Mouse (Mus musculus) kidney, adult 2 months (tissue): ENCODE results near the gene Rangap1. TPM values are rescaled to one million over a fixed set of nuclear protein-coding genes. Genes with fewer than 3 reads are reported as not detected.

Source experiments
- DNase-seq: peaks from one replicate; pipeline ENCODE4 v3.0.0; 2021
- H3K27ac ChIP-seq: fragments of 200-500 bp; 2 replicates; pipeline ENCODE4 v1.5.1; 2012; ENCODE audit warnings: low read depth, low read length, control low read depth, inconsistent platforms; ENCODE audit not compliant: insufficient read depth
- H3K27me3 ChIP-seq: fragments of 200-500 bp; replicated peaks from 2 replicates; pipeline ENCODE4 v1.6.1; 2012; ENCODE audit warnings: mild to moderate bottlenecking, moderate library complexity, low read length, inconsistent platforms; ENCODE audit not compliant: control insufficient read depth, insufficient read depth
- H3K36me3 ChIP-seq: fragments of 200-500 bp; 2 replicates; pipeline ENCODE4 v1.6.1; 2012; ENCODE audit warnings: mild to moderate bottlenecking, moderate library complexity, low read length, inconsistent platforms; ENCODE audit not compliant: control insufficient read depth, insufficient read depth
- H3K4me1 ChIP-seq: fragments of 200-500 bp; 2 replicates; pipeline ENCODE4 v1.6.1; 2011; ENCODE audit warnings: low read length; ENCODE audit not compliant: control insufficient read depth, insufficient read depth
- H3K4me3 ChIP-seq: fragments of 200-500 bp; 2 replicates; pipeline ENCODE4 v1.5.1; 2011; ENCODE audit warnings: mild to moderate bottlenecking, low read depth, low read length, control low read depth; ENCODE audit not compliant: insufficient read depth
- CTCF ChIP-seq: fragments of 200-500 bp; conservative IDR thresholded peaks from 2 replicates; pipeline ENCODE4 v1.5.1; 2011; ENCODE audit warnings: low read depth, mild to moderate bottlenecking, control low read depth, low read length, moderate library complexity, mixed read lengths; ENCODE audit not compliant: insufficient read depth, insufficient read length
- POLR2A ChIP-seq: fragments of 200-500 bp; IDR thresholded peaks from one replicate; pipeline ENCODE4 v1.6.1; 2011; ENCODE audit warnings: low read depth, low read length, control low read depth
- WGBS: fragments of 180-500 bp; shearing (Covaris S2); methylation state at CpG from one replicate; pipeline ENCODE4 v1.1.7; 2018; 5-methylcytosine and 5-hydroxymethylcytosine counted together
- polyA plus RNA-seq: library from polyadenylated mRNA; depleted of rRNA; stranded (reverse); fragments of >200 nt; gene quantifications from 2 replicates; pipeline ENCODE4 v1.2.3, GENCODE M21; 2012; rRNA removed

Rangap1 gene
- polyA plus RNA-seq, 1 experiment = 25.8 TPM

DNA sequence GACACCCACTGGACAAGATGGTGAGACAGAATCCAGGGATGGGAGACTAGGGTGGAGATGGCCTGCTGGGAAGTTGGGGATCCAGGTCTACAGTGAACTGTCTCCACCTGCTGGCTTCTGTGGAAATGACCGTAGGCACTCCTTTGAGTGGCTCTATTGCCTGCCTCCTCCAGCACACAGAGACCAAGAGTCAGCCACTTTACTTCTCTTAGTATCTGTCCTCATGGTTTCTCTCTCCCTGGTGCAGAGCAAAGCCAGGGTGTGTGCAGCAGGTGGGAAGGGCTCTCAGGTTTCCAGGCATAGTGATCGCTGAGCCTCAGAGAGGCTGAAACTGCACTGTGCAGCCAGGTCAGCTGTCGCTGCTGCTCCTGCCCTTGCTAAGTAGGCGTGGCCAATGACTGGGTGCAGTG is 75.1 kb downstream of the Rangap1 start:
- H3K27me3 ChIP-seq = no peaks in the 10 kb centered on the region
- TF ChIP-seq CTCF (peak; percentile 72), POLR2A (no peak)
- no peak overlapping the region for H3K27ac ChIP-seq
- H3K4me1 ChIP-seq = no peaks in the 10 kb centered on the region
- peaks cover 2% of the 10 kb centered on the region; the same call in 1 of the 2 replicates for H3K36me3 ChIP-seq
- WGBS = 61% methylated on average over 4 of the region's 4 CpGs
- peak; percentile 57 for DNase-seq
- no peak overlapping the region for H3K4me3 ChIP-seq

DNA sequence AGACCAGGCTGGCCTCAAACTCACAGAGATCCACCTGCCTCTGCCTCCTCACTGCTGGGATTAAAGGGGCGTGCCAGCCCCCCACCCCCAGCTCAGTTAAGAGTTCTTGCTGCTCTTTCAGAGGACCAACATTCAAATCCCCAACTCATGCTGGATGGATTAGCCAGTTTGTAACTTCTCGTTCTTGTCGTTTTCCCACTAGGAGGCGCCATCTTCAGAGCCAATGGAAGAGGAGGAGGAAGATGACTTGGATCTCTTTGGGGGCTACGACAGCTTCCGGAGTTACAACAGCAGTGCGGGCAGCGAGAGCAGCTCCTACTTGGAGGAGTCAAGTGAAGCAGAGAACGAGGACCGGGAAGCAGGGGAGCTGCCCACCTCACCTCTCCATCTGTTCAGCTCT is 78.4 kb downstream of the Rangap1 start:
- Histone ChIP-seq H3K4me1 (peaks cover 2% of the 10 kb centered on the region; the same call in 1 of the 2 replicates), H3K27me3 (no peaks in the 10 kb centered on the region), H3K27ac (no peak overlapping the region), H3K36me3 (peaks cover 2% of the 10 kb centered on the region; the same call in 1 of the 2 replicates), H3K4me3 (no peak overlapping the region)
- 90% methylated on average over 10 of the region's 10 CpGs for WGBS
- no peak for DNase-seq
- TF ChIP-seq POLR2A (no peak), CTCF (0 out of 2 replicates have a peak, but pooled peaks have one; percentile 13)

DNA sequence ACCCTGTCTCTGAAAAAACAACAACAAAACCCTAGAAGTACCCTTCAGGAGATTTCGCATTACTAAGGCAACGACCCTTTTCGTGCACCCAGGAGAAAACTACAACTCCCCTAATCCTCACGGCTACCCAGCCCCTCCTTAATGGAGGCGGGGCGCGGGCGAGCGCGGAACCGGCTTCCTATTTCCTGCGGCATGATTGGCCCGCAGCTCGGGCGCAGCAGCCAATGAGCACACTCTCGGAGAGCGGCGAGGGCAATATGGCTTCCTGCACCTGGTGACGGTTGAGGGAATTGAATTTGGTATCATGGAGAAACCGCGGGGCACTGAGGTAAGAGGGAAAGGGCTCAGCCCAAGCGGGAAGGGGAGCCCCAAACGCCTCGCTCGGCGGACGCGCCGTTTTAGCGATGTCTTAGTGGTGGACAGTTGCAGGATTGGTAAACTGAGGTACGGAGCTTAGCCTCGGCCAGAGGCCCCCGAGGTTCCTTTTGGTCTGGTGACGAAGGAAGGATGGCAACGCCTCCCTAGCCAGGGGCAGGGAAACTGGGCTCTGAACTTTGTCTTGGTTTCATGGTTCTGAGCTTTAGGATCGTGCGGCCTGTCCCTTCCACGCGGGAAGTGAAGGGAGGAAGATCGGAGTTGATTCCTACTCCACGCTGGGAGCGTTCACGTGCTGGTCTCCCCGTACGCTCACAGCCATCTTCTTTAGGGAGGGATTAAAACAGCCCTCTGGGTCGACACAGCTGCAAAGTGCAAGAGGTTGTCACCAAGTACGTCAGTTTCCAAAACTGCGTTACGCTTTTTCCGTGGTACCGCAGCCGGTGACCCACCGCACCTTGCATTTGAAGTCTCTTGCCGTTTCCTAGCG is 81.4 kb downstream of the Rangap1 start, which contains the start of gene L3mbtl2:
Gene L3mbtl2 (plus strand): TSS at position 193 of the 865 bp plus-strand sequence.
- WGBS = under 1% methylated on average over 55 of the region's 55 CpGs
- H3K27ac ChIP-seq = no peak within 1 kb of the TSS
- no peaks in the 10 kb centered on the region for H3K27me3 ChIP-seq

DNA sequence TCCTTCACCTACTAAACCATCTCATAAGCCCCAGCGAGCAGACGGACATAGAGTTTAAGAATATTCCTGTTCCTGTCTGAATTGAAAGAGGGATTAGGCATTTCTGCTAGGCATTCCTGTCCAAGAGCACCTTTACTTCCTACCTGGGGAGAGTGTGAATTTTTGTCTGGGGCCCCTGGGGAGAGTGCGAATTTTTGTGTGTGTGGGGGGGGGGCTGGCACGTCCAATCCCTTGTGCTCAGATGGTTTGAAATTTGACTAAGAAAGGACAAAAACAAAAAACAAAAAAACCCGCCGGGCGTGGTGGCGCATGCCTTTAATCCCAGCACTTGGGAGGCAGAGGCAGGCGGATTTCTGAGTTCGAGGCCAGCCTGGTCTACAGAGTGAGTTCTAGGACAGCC is 82.0 kb downstream of the Rangap1 start:
- TF ChIP-seq POLR2A (no peak), CTCF (no peak)
- WGBS = 61% methylated on average over 10 of the region's 10 CpGs
- Histone ChIP-seq H3K36me3 (no peaks in the 10 kb centered on the region), H3K27ac (no peak overlapping the region), H3K4me1 (peaks cover 2% of the 10 kb centered on the region; the same call in 1 of the 2 replicates), H3K4me3 (no peak overlapping the region), H3K27me3 (no peaks in the 10 kb centered on the region)
- no peak for DNase-seq

More for the DNA sequence above, 81.4 kb downstream of the Rangap1 start, which contains the start of gene L3mbtl2:
- TF ChIP-seq CTCF (0 out of 2 replicates have a peak, but pooled peaks have one; percentile 30), POLR2A (no peak)
- Histone ChIP-seq H3K4me1 (peaks cover 2% of the 10 kb centered on the region; the same call in 1 of the 2 replicates), H3K4me3 (peak within 1 kb of the TSS; percentile 64), H3K36me3 (no peaks in the 10 kb centered on the region)
- DNase-seq = peak; percentile 96

DNA sequence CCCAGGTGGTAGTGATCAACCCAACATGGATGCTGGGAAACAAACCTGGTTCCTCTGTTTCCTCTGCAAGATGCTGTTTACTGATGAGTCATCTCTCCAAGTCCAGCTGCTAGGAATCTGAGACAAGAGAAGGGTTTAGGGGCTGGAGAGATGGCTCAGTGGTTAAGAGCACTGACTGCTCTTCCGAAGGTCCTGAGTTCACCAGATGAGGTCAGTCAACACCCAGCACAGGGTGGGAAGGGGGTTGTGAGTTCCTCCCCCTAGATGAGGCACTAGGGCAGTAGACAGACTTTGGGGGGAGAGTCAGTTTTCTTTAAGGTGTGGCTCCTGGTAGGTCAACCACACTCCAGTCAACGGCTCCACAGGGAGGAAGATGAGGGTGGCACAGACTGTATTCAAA is 83.6 kb downstream of the Rangap1 start:
- no peaks in the 10 kb centered on the region for H3K36me3 ChIP-seq
- WGBS = 92% methylated on average over 2 of the region's 2 CpGs

More for the DNA sequence above, 83.6 kb downstream of the Rangap1 start:
- no peaks in the 10 kb centered on the region for H3K27me3 ChIP-seq
- no peak for DNase-seq
- peaks cover 2% of the 10 kb centered on the region; the same call in 1 of the 2 replicates for H3K4me1 ChIP-seq
- no peak overlapping the region for H3K4me3 ChIP-seq
- no peak for TF ChIP-seq POLR2A
- no peak overlapping the region for H3K27ac ChIP-seq

Other genes starting within 250 kb of the Rangap1 start
- gene Ep300, start 160.2 kb downstream of the Rangap1 start, polyA plus RNA-seq = 20.3 and 24.4 TPM in 2 replicates
- 14.2 and 14.7 TPM in 2 replicates for gene L3mbtl2, start 81.6 kb downstream of the Rangap1 start, polyA plus RNA-seq
- 9.0 and 12.5 TPM in 2 replicates for gene Chadl, start 48.2 kb downstream of the Rangap1 start, polyA plus RNA-seq
- gene Zc3h7b, start 473 bp downstream of the Rangap1 start, polyA plus RNA-seq = 46.5 and 47.3 TPM in 2 replicates
- 121 and 131 TPM in 2 replicates for gene Tef, start 56.9 kb upstream of the Rangap1 start, polyA plus RNA-seq
- gene Tob2, start 113.3 kb upstream of the Rangap1 start, polyA plus RNA-seq = 31.6 and 40.3 TPM in 2 replicates
- 33.5 and 47.4 TPM in 2 replicates for gene Phf5a, start 126.4 kb upstream of the Rangap1 start, polyA plus RNA-seq
- gene Aco2, start 126.8 kb upstream of the Rangap1 start, polyA plus RNA-seq = 890 and 915 TPM in 2 replicates
- 16.1 and 20.2 TPM in 2 replicates for gene Polr3h, start 180.7 kb upstream of the Rangap1 start, polyA plus RNA-seq
- gene Csdc2, start 191.2 kb upstream of the Rangap1 start, polyA plus RNA-seq = 5.6 and 6.0 TPM in 2 replicates
- 50.7 and 51.4 TPM in 2 replicates for gene Pmm1, start 215.4 kb upstream of the Rangap1 start, polyA plus RNA-seq
- 0.08 and 0.15 TPM in 2 replicates for gene 1700029P11Rik, start 235.0 kb upstream of the Rangap1 start, polyA plus RNA-seq
- 15.6 and 22.1 TPM in 2 replicates for gene Xrcc6, start 242.3 kb upstream of the Rangap1 start, polyA plus RNA-seq